Mouse (Mus musculus) liver, embryonic 14.5 days (tissue): ENCODE results near the gene Vmn1r13. TPM values are rescaled to one million over a fixed set of nuclear protein-coding genes. Genes with fewer than 3 reads are reported as not detected.

Experiments
- ATAC-seq: fragments of 200-750 bp; cut with Nextera tagmentation; 2 replicates; pipeline ENCODE4 v1.8.0; 2017; ENCODE audit warnings: moderate number of reproducible peaks, mild to moderate bottlenecking, moderate library complexity; ENCODE audit not compliant: insufficient read depth
- DNase-seq, 3 experiments: peaks; one replicate each; pipeline ENCODE4 v3.0.0-alpha.2; 2012 to 2013; ENCODE audit warnings: low read depth in 3 of 3, low spot score in 3 of 3
- H3K27ac ChIP-seq: fragments of 300-500 bp; sonication (generic); 2 replicates; pipeline ENCODE4 v1.5.1; 2014; ENCODE audit warnings: moderate library complexity, mild to moderate bottlenecking, control low read depth, inconsistent platforms
- H3K27me3 ChIP-seq: fragments of 300-500 bp; sonication (generic); 2 replicates; pipeline ENCODE4 v1.6.1; 2014; ENCODE audit warnings: mild to moderate bottlenecking, low read length, moderate library complexity; ENCODE audit not compliant: control insufficient read depth, insufficient read depth
- H3K36me3 ChIP-seq: fragments of 300-500 bp; sonication (generic); replicated peaks from 2 replicates; pipeline ENCODE4 v1.6.1; 2014; ENCODE audit warnings: low read depth; ENCODE audit not compliant: control insufficient read depth, insufficient read depth
- H3K4me1 ChIP-seq, 2 experiments: fragments of 200-500 bp in 1 of 2; fragments of 300-500 bp in 1 of 2; sonication (generic) in 1 of 2; replicated peaks; 2 replicates each; pipeline ENCODE4 v1.6.1; 2012 to 2014; ENCODE audit warnings: antibody characterized with exemption in 1 of 2, inconsistent platforms in 1 of 2, low read length in 1 of 2; ENCODE audit not compliant: control insufficient read depth in 2 of 2, insufficient read depth in 2 of 2
- H3K4me2 ChIP-seq: fragments of 300-500 bp; sonication (generic); 2 replicates; pipeline ENCODE4 v1.6.1; 2014; ENCODE audit warnings: low read depth, mild to moderate bottlenecking, control low read depth, moderate library complexity
- H3K4me3 ChIP-seq, 2 experiments: fragments of 200-500 bp in 1 of 2; fragments of 300-500 bp in 1 of 2; sonication (generic) in 1 of 2; 2 replicates each; pipeline ENCODE4 v1.5.1; 2012 to 2014; ENCODE audit warnings: low read depth in 2 of 2, low read length in 2 of 2, mild to moderate bottlenecking in 2 of 2, control low read depth in 1 of 2, inconsistent platforms in 1 of 2, moderate library complexity in 1 of 2; ENCODE audit not compliant: insufficient read depth in 1 of 2
- H3K9ac ChIP-seq: fragments of 300-500 bp; sonication (generic); replicated peaks from 2 replicates; pipeline ENCODE4 v1.6.1; 2014; ENCODE audit warnings: mild to moderate bottlenecking, control low read depth, moderate library complexity
- H3K9me3 ChIP-seq: fragments of 300-500 bp; sonication (generic); 2 replicates; pipeline ENCODE4 v1.6.1; 2016; ENCODE audit warnings: low read length, mixed read lengths; ENCODE audit not compliant: control insufficient read depth
- CTCF ChIP-seq: IDR thresholded peaks from 2 replicates; pipeline ENCODE4 v1.5.1; 2016; ENCODE audit warnings: antibody characterized with exemption, low read depth, control low read depth
- EP300 ChIP-seq: IDR thresholded peaks from 2 replicates; pipeline ENCODE4 v1.6.1; 2016; ENCODE audit warnings: antibody characterized with exemption, low read depth
- WGBS: fragments of 180-500 bp; shearing (Covaris S2); extraction: QIAGEN DNeasy Blood & Tissue Kit; methylation state at CpG from one replicate; pipeline ENCODE4 v1.1.7; 2014; ENCODE audit not compliant: insufficient replicate concordance; 5-methylcytosine and 5-hydroxymethylcytosine counted together
- polyA plus RNA-seq, 2 experiments: library from polyadenylated mRNA; depleted of rRNA in 1 of 2; stranded (reverse) in 1 of 2; unstranded in 1 of 2; fragments of >200 nt; fragmentation: Nextera tagmentation in 1 of 2; extraction: Ambion mirVana in 1 of 2; gene quantifications; 2 replicates each; pipeline versions ENCODE4 v1.2.1 to v1.2.3; 2012 to 2014

Vmn1r13 gene
- polyA plus RNA-seq, 2 experiments: not detected

- DNase-seq (no peak), ATAC-seq (no peak)
- no peak overlapping the region for H3K9ac ChIP-seq
- H3K36me3 ChIP-seq: no peaks in the 10 kb centered on the region
- no peaks in the 10 kb centered on the region for H3K27me3 ChIP-seq
- H3K27ac ChIP-seq: no peak overlapping the region
- H3K4me2 ChIP-seq: no peak overlapping the region
- no peaks in the 10 kb centered on the region for H3K4me1 ChIP-seq
- no peaks in the 10 kb centered on the region for H3K9me3 ChIP-seq
- WGBS: 51% methylated on average over 2 of the region's 2 CpGs
- TF ChIP-seq EP300 (no peak), CTCF (no peak)
- H3K4me3 ChIP-seq: no peak overlapping the region
Measured at GRCm38 (mm10) chr6:57260990-57261389, 57.9 kb downstream of the Vmn1r13 start.

Other genes starting within 250 kb of the Vmn1r13 start
- gene Vmn1r5, start 233.0 kb upstream of the Vmn1r13 start, polyA plus RNA-seq (2012; rRNA removed): not detected in 2 replicates
- not detected in 2 replicates for gene Vmn1r5, start 233.0 kb upstream of the Vmn1r13 start, polyA plus RNA-seq (2014; fragmentation: Nextera tagmentation; extraction: Ambion mirVana)
- gene Vmn1r6, start 206.0 kb upstream of the Vmn1r13 start, polyA plus RNA-seq (2012; rRNA removed): not detected in 2 replicates
- not detected in 2 replicates for gene Vmn1r6, start 206.0 kb upstream of the Vmn1r13 start, polyA plus RNA-seq (2014; fragmentation: Nextera tagmentation; extraction: Ambion mirVana)
- not detected in 2 replicates for gene Vmn1r7, start 178.0 kb upstream of the Vmn1r13 start, polyA plus RNA-seq (2012; rRNA removed)
- gene Vmn1r7, start 178.0 kb upstream of the Vmn1r13 start, polyA plus RNA-seq (2014; fragmentation: Nextera tagmentation; extraction: Ambion mirVana): not detected in 2 replicates
- gene Vmn1r8, start 171.0 kb upstream of the Vmn1r13 start, polyA plus RNA-seq (2012; rRNA removed): not detected in 2 replicates
- not detected in 2 replicates for gene Vmn1r8, start 171.0 kb upstream of the Vmn1r13 start, polyA plus RNA-seq (2014; fragmentation: Nextera tagmentation; extraction: Ambion mirVana)
- not detected in 2 replicates for gene Vmn1r9, start 136.5 kb upstream of the Vmn1r13 start, polyA plus RNA-seq (2012; rRNA removed)
- 0.01 TPM in 1 of 2 replicates, not detected in the other for gene Vmn1r9, start 136.5 kb upstream of the Vmn1r13 start, polyA plus RNA-seq (2014; fragmentation: Nextera tagmentation; extraction: Ambion mirVana)
- not detected in 2 replicates for gene Vmn1r10, start 93.8 kb upstream of the Vmn1r13 start, polyA plus RNA-seq (2012; rRNA removed)
- not detected in 2 replicates for gene Vmn1r10, start 93.8 kb upstream of the Vmn1r13 start, polyA plus RNA-seq (2014; fragmentation: Nextera tagmentation; extraction: Ambion mirVana)
- not detected in 2 replicates for gene Vmn1r11, start 69.8 kb upstream of the Vmn1r13 start, polyA plus RNA-seq (2012; rRNA removed)
- not detected in 2 replicates for gene Vmn1r11, start 69.8 kb upstream of the Vmn1r13 start, polyA plus RNA-seq (2014; fragmentation: Nextera tagmentation; extraction: Ambion mirVana)
- not detected in 2 replicates for gene Vmn1r12, start 46.4 kb upstream of the Vmn1r13 start, polyA plus RNA-seq (2012; rRNA removed)
- gene Vmn1r12, start 46.4 kb upstream of the Vmn1r13 start, polyA plus RNA-seq (2014; fragmentation: Nextera tagmentation; extraction: Ambion mirVana): not detected in 2 replicates
- gene Vmn1r14, start 28.4 kb downstream of the Vmn1r13 start, polyA plus RNA-seq (2012; rRNA removed): not detected in 2 replicates
- not detected in 2 replicates for gene Vmn1r14, start 28.4 kb downstream of the Vmn1r13 start, polyA plus RNA-seq (2014; fragmentation: Nextera tagmentation; extraction: Ambion mirVana)
- not detected in 2 replicates for gene Vmn1r15, start 54.7 kb downstream of the Vmn1r13 start, polyA plus RNA-seq (2012; rRNA removed)
- gene Vmn1r15, start 54.7 kb downstream of the Vmn1r13 start, polyA plus RNA-seq (2014; fragmentation: Nextera tagmentation; extraction: Ambion mirVana): not detected in 2 replicates
- not detected in 2 replicates for gene Vmn1r16, start 126.2 kb downstream of the Vmn1r13 start, polyA plus RNA-seq (2012; rRNA removed)
- not detected in 2 replicates for gene Vmn1r16, start 126.2 kb downstream of the Vmn1r13 start, polyA plus RNA-seq (2014; fragmentation: Nextera tagmentation; extraction: Ambion mirVana)
- not detected in 2 replicates for gene Vmn1r17, start 160.4 kb downstream of the Vmn1r13 start, polyA plus RNA-seq (2012; rRNA removed)
- gene Vmn1r17, start 160.4 kb downstream of the Vmn1r13 start, polyA plus RNA-seq (2014; fragmentation: Nextera tagmentation; extraction: Ambion mirVana): not detected in 2 replicates
- gene Vmn1r18, start 192.5 kb downstream of the Vmn1r13 start, polyA plus RNA-seq (2012; rRNA removed): not detected in 2 replicates
- not detected in 2 replicates for gene Vmn1r18, start 192.5 kb downstream of the Vmn1r13 start, polyA plus RNA-seq (2014; fragmentation: Nextera tagmentation; extraction: Ambion mirVana)
- not detected in 2 replicates for gene Vmn1r19, start 200.5 kb downstream of the Vmn1r13 start, polyA plus RNA-seq (2012; rRNA removed)
- not detected in 2 replicates for gene Vmn1r19, start 200.5 kb downstream of the Vmn1r13 start, polyA plus RNA-seq (2014; fragmentation: Nextera tagmentation; extraction: Ambion mirVana)
- not detected in 2 replicates for gene Vmn1r20, start 225.6 kb downstream of the Vmn1r13 start, polyA plus RNA-seq (2012; rRNA removed)
- gene Vmn1r20, start 225.6 kb downstream of the Vmn1r13 start, polyA plus RNA-seq (2014; fragmentation: Nextera tagmentation; extraction: Ambion mirVana): not detected in 2 replicates